Mouse (Mus musculus) ES-CJ7 (cell line): Measurements from ENCODE around the gene Rad9a.

Source experiments
- DNase-seq: peaks from one replicate; pipeline ENCODE4 v3.0.0; 2011; ENCODE audit warnings: low read depth, low spot score

The Rad9a gene

GRCm38 (mm10) chr19:4147022-4147405 lies 54.4 kb downstream of the Rad9a start:
- DNase-seq = no peak

- DNase-seq = no peak
Observed at GRCm38 (mm10) chr19:4146366-4147021, 55.0 kb downstream of the Rad9a start.

GRCm38 (mm10) chr19:4145936-4146335 lies 55.5 kb downstream of the Rad9a start:
- peak; percentile 38 for DNase-seq
